Mouse (Mus musculus) lung, adult 10 weeks (tissue): ENCODE measurements around the gene Krtap19-3. TPM values are rescaled to one million over a fixed set of nuclear protein-coding genes. Genes with fewer than 3 reads are reported as not detected.

Source experiments
- polyA plus RNA-seq: library from polyadenylated mRNA; stranded (reverse); fragments of 350-450 nt; fragmentation: Illumina TruSeq; extraction: RNeasy Lipid Tissue Mini Kit (QIAGEN cat#74804); gene quantifications from one replicate; pipeline ENCODE4 v1.2.3, GENCODE M21; 2014; ENCODE audit warnings: low read depth, low replicate concordance; ENCODE audit not compliant: insufficient read depth

The Krtap19-3 gene
- polyA plus RNA-seq: not detected

DNA sequence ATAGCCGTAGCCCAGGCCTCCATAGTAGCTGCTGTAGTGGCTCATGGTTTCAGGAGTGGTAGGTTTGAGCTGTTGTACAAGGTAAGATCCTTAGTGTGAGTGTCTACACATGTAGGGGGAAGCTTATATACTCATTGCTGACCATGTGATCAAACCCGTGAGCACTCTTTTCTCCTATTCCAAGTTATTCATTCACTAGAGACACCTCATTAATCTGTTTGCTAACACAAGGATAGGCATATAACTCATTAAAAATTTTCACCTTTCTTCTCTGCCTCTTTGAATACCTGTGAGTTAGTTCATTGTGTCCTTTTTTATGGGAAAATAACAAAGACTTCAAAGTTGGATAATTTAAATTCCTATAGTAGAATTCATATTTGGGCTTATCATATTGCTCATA lies at the start of gene Krtap19-3:
Gene Krtap19-3, minus strand, starts transcription at position 101 of the 400 bp plus-strand sequence.

DNA sequence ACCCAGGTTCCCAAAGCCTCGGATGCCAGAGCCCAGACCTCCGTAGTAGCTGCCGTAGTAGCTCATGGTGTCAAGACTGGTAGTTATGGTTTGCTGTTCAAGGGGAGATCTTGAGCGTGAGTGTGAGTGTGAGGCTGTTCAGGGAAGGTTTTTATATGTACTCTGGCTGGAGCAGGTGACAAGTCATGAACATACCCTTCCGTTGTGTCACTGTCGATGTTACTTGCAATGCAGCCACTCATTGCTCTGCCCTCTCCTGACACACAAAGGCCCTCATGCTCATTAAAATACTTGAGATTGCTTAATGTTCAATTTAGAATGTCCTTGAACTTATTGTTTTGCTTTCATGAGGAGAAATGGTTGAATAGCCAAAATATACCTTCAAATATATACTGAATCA lies 18.5 kb upstream of the Krtap19-3 start, which contains the start of gene Krtap19-5:
Gene Krtap19-5, minus strand, starts transcription at position 101 of the 400 bp plus-strand sequence.

GRCm38 (mm10) chr16:88884989-88885388 lies 7.2 kb upstream of the Krtap19-3 start, which contains the start of gene Krtap19-4:
Gene Krtap19-4, minus strand, starts transcription at chr16:88885089.

GRCm38 (mm10) chr16:88874169-88874568 lies 3.7 kb downstream of the Krtap19-3 start, which contains the start of gene Krtap19-2:
Gene Krtap19-2, minus strand, starts transcription at chr16:88874269.

DNA sequence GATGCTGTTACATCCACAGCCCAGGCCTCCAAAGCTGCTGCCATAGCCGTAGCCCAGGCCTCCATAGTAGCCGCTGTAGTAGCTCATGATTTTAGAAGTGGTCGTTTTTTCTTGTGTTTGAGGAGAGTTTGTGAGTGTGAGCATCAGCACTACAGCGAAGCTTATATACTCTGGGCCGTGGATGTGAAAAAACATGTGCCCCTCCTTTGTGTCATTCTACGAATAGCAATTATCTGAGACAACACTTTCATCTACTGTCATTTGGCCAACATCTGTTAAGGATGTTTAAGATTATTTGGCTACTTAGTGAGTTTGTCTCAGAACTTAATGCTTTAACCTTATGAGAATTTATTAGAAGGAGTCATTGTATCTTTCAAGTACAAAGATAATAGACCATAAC lies 8.5 kb downstream of the Krtap19-3 start, which contains the start of gene Krtap19-1:
Gene Krtap19-1, minus strand, starts transcription at position 101 of the 400 bp plus-strand sequence.

Other genes starting within 250 kb of the Krtap19-3 start
- not detected for gene Krtap26-1, start 230.2 kb downstream of the Krtap19-3 start, polyA plus RNA-seq
- gene Krtap27-1, start 206.4 kb downstream of the Krtap19-3 start, polyA plus RNA-seq: not detected
- gene 2310061N02Rik, start 170.1 kb downstream of the Krtap19-3 start, polyA plus RNA-seq: not detected
- gene Krtap13-1, start 149.2 kb downstream of the Krtap19-3 start, polyA plus RNA-seq: not detected
- gene Krtap13, start 126.4 kb downstream of the Krtap19-3 start, polyA plus RNA-seq: not detected
- gene 2310034C09Rik, start 119.2 kb downstream of the Krtap19-3 start, polyA plus RNA-seq: not detected
- not detected for gene 2310057N15Rik, start 103.8 kb downstream of the Krtap19-3 start, polyA plus RNA-seq
- not detected for gene Gm5965, start 100.1 kb downstream of the Krtap19-3 start, polyA plus RNA-seq
- gene Gm20741, start 65.8 kb downstream of the Krtap19-3 start, polyA plus RNA-seq: not detected
- gene Krtap15, start 57.8 kb downstream of the Krtap19-3 start, polyA plus RNA-seq: not detected
- gene Krtap14, start 51.9 kb downstream of the Krtap19-3 start, polyA plus RNA-seq: not detected
- gene Krtap19-1, start 8.6 kb downstream of the Krtap19-3 start, polyA plus RNA-seq: not detected
- gene Krtap19-2, start 3.8 kb downstream of the Krtap19-3 start, polyA plus RNA-seq: not detected
- not detected for gene Krtap19-4, start 7.1 kb upstream of the Krtap19-3 start, polyA plus RNA-seq
- gene Krtap19-5, start 18.4 kb upstream of the Krtap19-3 start, polyA plus RNA-seq: not detected
- not detected for gene Krtap19-9b, start 54.2 kb upstream of the Krtap19-3 start, polyA plus RNA-seq
- not detected for gene Krtap16-3, start 84.8 kb upstream of the Krtap19-3 start, polyA plus RNA-seq
- gene Krtap22-2, start 132.7 kb upstream of the Krtap19-3 start, polyA plus RNA-seq: not detected
- gene Gm10229, start 137.2 kb upstream of the Krtap19-3 start, polyA plus RNA-seq: not detected
- not detected for gene Krtap6-1, start 153.7 kb upstream of the Krtap19-3 start, polyA plus RNA-seq
- gene Gm10228, start 163.4 kb upstream of the Krtap19-3 start, polyA plus RNA-seq: not detected
- not detected for gene Krtap6-5, start 169.8 kb upstream of the Krtap19-3 start, polyA plus RNA-seq
- not detected for gene 1110025L11Rik, start 186.0 kb upstream of the Krtap19-3 start, polyA plus RNA-seq
- not detected for gene Krtap6-3, start 206.0 kb upstream of the Krtap19-3 start, polyA plus RNA-seq